Mouse (Mus musculus) kidney, adult 11 months (tissue): ENCODE results near the gene Abi3bp.

Experiments
- DNase-seq: peaks from one replicate; pipeline ENCODE4 v3.0.0; 2022

Gene Abi3bp

DNA sequence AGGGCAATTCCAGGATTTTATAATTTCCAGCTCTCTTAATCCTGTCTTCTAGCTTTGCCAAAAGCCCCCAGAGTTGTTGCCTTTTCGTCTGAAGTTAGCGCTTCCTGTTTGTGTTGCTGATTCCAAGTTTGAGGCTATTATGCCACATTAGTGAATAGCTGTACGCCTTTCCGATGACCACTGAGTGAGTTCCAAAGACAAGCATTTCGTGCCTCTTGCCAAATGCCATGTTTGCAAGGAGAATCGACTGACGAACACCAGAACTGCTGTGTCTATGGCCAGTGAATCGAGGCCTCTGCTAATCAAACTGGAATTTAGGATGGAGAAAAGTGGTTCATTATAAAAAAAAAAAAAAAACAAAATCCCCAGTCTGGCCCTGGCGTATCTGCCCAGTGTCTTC lies 40.3 kb downstream of the Abi3bp start:
- DNase-seq = no peak

DNA sequence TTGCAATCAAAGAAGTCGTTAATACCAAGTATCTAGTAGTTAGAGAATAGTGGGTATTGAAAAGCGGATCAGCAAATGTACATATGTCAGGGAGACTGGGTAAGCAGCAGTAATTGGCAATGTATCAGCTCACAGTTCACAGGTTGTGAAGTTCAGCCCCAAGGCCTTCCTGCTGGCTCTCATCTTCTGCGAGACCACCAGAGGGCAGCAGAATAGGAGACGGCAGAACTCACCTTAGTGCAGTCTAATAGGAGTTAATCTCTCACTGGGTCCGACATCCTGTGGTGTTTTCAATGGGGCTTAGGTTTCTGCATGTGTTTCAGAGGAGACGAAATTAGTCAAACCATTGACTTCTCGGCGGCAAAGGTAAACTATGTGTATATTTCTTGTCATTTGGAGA lies 46.7 kb downstream of the Abi3bp start:
- DNase-seq = no peak

DNA sequence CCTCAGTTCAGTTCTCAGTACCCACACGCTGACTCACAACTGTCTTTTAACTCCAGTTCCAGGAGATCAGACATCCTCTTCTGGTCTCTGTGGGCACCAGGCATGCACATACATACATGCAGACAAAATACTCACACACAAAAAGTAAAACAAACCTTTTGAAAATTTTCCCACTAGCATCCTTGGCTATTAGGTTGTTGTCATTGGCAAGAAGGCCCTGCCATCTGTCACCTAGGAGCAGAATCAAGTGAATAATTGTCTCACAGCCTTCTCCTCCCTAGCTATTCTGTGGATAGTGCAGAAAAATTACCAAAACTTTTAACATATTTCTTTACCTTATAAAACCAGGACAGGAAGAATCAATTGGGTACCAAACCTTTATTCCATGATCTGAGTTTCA lies 48.8 kb downstream of the Abi3bp start:
- no peak for DNase-seq

DNA sequence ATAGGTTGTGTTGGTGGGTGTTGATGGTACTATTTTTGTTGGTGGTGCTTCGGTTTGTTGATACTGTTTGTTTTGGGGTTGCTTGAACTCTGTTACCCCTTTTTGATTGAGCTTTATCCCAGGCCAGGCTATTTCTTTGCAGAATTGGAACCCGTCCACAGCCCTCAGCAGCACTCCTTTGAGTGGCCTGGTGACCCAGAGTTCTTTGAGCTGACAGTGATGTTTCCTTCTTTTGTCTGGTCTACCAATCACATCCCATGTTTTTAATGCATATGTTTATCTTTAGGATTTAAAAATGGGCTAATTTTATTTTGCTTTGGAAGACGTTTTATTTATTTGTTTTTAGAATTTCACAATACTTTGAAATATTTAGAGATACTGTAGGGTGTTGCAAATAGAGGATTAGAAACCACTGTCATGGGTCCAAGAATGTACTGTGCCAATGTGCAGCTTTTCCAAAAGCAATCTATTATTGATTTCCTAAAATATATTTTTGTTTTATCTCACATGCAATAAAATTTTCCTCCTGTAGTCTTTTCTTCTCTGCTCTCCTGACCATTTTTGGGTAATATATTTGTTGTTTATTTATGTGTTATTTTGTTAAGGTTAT lies 50.5 kb downstream of the Abi3bp start:
- no peak for DNase-seq

DNA sequence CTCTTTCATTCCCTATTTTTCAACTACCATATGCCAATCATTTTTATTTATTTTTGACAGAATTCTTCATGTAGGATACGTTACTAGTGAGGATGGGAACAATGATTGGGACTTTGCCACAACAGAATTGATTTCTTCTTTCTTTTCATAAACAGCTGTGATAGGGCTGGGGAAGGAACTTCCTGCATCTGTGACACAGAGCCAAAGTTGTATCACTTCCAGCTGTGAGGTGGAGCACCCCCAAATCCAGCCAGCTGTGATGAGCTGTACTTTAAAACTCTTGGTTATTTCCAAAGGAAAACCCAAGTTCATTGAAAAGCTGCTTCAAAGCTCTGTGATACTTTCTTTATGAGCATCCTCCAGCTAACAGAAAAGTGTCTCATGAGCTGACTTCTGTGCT lies 101.9 kb downstream of the Abi3bp start:
- DNase-seq = no peak

DNA sequence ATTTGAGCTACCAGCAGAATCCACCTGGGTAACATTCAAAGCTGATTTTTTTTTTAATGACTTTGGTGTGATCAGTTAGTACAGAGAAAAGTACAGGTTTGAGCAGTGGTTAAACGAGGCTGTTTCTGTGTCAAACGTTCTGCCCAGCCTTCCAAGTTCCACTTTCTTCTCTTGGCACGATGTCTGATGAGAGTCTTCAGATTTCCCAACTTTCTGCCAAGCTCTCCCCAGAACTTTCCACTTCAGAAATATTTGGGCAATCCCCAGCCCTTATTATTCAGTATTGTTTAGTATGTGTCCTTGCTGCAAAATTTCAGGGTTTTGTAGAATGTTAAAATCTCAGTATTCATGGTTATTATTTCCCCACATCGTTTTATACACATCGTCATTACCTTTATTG lies 115.9 kb downstream of the Abi3bp start:
- DNase-seq = no peak

DNA sequence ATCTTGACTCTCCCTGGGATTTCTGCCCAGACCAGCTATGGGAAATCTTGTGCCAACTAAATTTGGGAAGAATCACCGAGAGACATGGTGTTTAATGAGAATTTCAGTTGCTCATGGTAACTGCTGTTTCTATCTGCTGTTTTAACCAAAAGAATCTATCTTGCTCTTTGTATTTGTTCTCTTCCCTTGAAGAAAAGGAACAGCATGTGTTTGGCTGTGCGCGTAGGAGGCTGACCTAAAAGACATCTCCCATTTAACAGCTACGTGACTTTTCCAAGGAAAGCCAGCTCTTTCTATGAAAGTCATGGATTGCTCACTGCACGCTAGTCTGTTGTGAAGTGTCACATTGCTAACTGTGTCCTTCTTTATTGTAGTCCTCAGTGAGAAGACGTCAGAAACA lies 117.2 kb downstream of the Abi3bp start:
- DNase-seq = no peak

DNA sequence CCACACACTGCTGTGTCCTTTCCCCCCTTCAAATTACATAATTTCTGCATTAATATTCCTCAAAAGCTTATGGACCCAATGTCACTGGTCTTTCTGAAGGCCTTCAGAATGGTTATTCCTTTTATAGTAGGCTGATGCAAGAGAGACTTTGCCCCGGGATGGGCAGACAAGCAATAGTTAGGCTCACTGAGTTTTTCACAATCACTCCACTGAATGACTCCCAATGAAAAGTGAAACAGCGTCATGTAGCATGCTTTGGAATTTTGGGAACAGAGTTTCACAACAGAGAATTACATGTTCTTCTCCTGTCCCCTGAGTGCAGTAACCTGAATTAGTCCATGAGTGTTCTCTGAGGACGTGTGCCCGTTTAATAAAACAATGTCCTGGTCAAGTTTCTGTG lies 120.7 kb downstream of the Abi3bp start:
- no peak for DNase-seq

DNA sequence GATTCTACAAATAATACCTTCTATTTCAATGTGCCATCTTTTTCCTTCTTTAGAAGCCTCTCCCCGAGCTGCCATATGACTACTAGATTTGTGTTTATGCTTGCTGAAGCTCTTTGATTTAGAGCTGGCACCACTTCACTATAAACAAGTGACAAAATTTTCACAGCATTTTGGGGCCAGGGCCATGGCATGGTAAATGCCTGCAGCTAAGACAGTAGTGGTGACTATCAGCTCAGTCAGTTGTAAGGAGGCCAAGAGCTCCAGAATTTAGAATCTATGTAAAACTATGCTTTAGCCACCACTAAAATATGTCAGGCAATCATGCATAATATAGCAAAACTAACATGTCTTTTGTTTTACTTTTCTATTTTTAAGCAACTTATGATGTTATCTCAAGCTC lies 124.7 kb downstream of the Abi3bp start:
- DNase-seq = no peak

DNA sequence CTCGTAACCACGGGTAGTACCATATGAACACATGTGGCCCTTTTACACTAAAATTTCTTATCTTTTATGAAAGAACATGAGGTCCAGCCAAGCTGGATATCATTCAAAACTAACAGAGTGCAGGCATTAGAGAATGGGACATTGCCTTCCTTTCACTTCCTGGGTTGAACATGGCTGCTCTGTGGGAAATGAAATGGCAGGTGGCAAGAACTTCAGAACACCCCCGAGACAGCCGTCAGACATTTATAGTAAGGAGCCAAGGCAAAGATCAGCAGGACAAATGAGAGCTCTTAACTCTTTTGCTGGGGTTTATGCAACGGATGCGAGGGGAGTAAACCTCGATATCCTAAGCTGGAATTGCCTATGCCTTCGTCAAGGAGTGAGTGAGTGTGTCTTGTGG lies 132.9 kb downstream of the Abi3bp start:
- no peak for DNase-seq

DNA sequence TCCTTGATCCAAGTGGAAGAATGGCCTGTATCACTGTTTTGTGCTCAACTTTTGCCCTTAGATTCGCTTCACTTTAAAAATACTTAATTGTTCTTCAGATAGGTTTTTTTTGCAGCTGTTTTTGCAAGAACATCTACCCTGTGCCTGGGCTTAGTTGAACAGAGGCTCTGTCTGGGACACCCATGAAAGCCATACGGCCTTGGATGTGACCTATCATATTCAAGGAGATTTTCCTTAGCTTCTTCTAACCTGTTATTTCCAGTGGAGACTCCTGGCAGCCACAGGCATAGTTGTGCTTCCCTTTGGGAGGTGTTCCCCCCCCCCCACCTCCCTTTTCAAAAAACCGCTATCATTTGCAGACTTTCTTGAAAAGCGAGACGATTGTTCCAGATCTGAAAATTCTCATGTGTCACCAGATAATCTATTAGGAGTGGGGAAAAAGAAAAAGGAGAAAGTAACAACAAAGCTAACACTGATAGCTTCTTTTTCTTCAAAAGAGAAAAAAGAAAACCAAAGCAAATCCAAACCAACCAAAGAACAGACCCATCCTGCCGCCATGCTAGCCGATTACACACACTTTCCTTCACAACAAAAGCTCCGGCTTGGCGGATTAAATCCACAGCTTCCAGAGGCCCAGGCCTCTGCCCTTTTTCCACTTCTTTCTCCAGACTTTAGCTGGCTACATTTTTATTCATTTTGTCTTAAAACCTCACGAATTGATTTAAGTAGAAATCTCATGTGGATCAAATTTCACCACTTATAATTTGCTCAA lies 133.6 kb downstream of the Abi3bp start:
- no peak for DNase-seq

DNA sequence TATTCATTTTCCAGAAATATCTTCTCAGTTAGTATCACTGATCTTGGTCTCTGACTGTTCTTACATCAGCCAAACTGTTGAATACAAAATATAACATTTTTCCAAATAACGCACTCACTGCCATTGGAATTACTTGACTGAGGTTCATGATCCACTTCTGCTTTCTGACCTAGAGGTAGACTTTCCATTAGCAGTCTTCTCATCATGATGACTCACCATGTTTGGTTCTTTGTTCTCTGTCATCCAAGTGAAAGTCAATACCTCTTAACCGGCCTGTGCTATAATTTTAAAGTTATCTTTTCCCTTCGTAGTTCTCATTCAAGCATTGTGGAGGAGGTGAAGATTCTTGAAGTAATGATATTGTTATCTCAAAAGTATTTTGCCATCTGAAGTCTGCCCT lies 160.9 kb downstream of the Abi3bp start:
- DNase-seq = no peak

DNA sequence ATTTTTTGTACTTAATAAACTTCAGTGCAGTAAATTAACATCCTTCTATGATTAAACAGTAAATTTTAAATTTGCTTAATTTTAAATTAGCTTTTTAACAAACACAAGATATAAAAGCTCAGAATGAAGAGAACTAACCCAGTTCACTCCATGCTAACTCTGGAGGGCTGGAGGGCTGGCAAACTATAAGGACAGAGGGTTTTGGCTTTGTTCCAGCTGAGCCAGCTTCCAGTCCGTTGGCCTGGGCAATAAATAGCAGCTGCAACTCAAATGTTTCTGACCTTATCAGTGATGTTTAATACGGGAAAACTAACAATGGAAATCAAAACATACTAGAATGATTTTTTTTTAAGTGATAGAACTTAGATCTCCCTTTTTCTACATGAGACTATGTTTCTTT lies 167.6 kb downstream of the Abi3bp start:
- DNase-seq = no peak

DNA sequence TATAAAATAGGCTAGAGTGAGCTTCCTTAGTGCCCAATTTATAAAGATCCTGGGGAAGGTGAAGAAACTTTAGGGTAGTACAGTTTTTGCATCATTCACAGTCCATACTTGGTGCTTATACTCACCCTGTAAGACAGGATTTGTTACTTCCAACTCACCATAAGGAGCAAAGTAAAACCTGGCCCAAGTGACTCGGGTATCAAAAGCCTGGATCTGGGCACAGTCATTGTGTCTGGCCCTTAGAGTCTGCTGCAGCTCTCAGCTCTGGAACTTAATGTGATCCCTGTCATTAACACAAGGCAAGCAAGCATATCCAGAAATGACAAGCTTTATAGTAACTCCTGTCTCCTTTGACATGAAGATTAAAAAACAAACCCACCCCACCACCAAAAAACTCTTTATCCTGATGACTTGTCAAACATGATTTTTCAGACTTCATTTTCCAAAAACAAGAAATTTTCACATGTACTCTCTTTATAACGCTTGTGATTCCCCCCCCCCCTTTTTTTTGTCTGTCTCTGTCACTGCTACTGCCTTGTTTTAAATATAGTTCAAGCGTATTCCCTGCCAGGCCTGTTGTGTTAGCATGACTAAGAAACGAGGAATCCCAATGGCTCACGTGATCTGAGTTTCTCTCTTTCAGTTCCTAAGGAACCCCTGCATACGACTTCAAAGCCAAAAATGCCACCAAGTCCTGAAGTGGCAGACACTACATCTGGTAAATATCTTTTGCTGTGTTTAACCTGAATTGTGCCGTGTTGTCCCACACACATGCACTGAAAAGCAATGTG lies 168.9 kb downstream of the Abi3bp start:
- no peak for DNase-seq

DNA sequence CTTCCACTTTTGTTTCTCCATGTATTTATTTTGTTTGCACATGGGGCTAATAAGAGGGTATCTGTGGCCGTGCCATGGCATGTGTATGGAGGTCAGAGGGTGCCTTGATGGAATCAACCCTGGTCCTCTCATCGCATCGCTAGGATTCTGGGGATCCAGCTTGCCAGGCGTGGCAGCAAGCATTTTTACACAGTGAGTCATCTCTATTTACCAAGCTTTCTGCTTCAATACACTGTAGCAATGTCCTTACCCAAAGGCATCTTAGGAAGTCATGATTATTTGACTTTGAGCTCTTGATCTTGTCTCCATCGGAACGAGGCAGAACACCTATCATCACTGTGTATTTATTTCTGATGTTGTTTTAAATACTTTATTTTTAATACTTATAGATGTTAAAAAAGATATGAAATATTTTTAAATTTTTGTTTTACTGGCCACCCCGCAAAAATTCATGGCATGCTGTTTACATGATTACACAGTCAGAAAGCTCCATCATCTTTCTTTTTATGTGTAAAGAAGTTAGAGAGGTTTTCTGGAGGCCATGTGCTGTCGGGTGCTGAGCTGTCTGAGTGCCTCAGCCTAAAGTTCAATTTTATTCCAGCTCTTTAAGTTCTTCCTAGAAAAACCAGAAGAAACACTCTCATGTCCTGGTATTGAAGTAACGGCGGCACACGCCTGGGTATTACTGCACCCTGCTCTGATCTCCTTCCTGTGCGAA lies 177.7 kb downstream of the Abi3bp start:
- no peak for DNase-seq

DNA sequence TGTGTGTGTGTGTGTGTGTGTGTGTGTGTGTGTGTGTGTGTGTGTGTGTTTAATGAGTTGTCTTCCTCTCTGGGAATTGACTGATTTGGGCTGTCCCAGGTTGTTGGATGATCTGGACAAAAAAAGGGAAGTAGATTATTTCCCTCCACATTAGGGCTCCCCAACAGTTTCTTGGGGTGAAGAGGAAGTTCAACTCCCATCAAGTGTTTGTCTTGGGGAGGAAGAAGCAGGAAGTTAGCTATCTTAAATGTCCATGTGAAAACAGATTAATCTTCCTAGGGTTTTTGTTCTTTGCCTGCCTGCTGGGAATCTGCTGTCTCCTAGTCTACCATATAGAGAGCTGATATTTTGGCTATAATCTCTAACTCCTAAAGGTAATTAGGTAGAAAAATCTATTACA lies 181.2 kb downstream of the Abi3bp start:
- no peak for DNase-seq

DNA sequence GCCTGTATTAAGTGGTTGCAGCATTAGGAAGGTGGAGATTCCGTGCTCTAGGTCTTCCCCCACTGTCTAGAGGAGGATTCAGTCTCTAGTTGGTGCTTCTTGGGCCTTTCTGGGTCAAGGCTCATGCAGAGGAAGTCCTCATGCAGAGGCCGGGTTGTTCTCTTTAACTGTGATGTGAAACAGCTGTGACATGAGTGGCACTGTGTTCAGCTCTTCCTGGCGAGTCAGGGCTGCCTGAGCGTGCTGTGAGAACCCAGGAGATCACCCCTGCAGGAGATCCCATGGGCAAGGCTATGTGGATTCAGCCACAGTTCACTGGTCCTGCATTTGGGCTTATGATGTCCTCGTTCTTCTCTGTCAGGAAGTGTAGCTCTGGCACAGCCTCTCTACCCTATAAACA lies 191.8 kb downstream of the Abi3bp start:
- no peak for DNase-seq

DNA sequence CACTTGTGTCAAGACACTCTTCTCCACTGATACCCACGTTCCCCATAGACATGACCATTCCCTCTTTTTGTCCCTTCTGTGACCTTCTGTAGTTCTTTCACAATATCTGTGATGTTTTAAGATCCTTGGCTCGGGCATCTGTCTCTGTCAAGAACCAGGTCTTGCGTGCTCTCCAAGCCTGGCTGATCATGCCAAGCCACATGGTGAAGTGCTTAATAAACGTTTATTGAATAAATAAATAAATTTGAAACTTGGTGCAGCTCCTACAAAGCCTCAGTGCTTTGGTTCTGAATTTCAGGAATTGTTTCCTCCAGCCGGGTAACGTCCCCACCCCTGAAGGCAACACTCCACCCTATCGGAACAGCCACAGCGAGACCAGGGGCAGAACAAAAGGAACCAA lies 193.3 kb downstream of the Abi3bp start:
- no peak for DNase-seq

DNA sequence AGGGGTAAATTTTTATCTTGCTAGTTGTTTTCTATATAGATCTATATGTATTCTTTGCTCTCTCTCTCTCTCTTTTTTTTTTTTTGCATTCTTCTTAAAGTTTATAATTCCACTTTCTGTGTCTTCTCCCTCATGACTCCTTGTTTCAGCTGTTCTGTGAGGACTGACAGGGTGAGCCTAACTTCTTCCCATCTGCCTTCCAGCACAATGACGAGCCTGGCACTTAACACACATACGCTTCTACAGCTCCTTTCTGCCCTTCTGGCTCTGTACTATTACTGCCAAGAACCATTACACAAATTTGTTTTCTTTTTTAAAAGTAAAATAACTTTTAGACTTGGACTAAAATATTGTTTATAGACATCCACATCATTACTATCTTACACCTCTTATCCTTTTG lies 195.7 kb downstream of the Abi3bp start:
- DNase-seq = no peak

DNA sequence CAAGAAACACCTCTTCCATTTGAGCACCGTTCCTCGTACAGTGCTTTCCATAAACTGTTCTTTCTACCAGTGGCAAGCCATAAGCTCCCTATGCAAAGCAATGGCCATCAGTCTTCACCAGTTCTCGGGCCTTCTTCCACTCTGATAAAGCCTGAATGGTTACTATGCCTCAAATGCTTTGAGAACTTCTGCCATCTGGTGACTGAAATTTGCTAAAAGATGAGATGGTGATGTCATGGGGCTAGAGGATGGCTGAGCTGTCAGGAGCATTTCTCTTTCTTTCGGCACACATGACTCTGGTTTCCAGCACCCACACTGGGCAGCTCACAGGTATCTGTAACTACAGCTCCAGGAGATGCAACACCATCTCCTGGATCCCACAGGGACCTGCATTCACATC lies 199.5 kb downstream of the Abi3bp start:
- DNase-seq = no peak

DNA sequence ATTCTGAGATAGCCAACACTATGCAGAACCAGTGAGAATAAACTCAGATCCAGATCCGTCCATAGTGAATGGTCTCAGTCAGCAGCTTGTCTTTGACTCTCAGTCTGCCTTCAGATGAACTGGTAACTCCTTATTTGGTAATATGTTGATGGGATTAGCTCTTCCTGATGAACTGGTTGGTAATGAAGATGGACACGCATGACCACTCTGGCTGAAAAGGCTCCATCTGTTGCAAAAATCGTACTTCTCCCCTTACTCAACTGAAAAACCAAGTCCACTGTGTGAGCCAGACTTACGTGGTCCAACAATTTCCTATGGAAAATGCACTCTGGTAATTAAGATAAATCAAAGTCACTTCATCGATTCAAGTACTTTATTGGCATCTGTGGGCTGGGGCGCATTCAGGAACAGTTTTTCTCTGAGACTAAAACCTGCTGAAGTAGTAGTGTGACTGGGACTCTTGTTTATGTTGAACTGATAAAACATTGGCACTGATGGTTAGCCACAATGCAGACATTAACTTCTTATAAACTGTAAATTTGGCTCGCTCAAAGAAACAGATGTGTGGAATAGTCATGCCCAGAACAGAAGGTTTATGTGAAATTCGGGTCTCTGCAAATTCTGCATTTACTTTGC lies 203.4 kb downstream of the Abi3bp start:
- no peak for DNase-seq

DNA sequence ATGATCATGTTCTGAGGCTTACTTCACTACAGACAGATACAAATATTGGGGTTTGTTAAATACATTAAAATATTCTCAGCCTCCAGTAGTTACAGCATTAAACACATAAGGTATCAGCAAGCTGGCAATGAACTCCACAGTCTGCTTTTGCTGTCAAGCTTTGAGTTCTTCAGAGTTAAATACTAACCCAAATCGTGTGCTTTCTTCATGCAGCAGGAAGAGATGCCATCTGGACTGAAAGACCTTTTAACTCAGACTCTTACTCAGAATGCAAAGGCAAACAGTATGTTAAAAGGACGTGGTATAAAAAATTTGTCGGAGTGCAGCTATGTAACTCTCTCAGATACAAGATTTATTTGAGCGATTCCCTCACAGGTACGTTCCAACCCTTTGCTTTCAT lies 209.1 kb downstream of the Abi3bp start:
- no peak for DNase-seq

DNA sequence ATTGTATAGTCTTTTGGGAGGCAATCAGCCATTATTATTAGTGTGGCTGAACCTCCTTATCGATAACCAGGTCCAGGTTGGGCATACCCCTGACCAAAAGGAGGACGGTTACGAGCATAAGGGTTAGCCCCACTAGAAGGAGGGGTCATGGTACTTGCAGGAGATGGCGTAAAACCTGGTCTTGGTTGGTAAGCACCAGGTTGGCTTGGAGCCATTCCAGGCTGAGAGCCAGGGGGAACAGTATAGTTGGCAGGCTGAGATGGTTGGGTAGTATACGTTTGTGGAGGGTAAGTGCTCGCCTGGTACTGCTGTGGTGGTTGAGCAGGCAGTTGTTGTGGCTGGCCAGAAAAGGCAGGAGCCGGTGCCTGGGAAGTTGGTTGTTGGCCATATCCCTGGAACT lies 213.0 kb downstream of the Abi3bp start:
- DNase-seq = no peak
